Mouse (Mus musculus) cerebellum, adult 2 months (tissue): ENCODE data around the gene Pax7.

Source experiments
- CTCF ChIP-seq: fragments of 200-500 bp; IDR thresholded peaks from 2 replicates; pipeline ENCODE4 v1.5.1; 2011; ENCODE audit warnings: low read depth, mild to moderate bottlenecking, control low read depth, low read length, moderate library complexity, borderline replicate concordance; ENCODE audit not compliant: insufficient read depth
- POLR2A ChIP-seq: fragments of 200-500 bp; IDR thresholded peaks from 2 replicates; pipeline ENCODE4 v1.6.1; 2011; ENCODE audit warnings: low read length, control low read depth, borderline replicate concordance; ENCODE audit not compliant: insufficient read depth

- TF ChIP-seq CTCF = peak; percentile 87
- TF ChIP-seq POLR2A = no peak
Observed at GRCm38 (mm10) chr4:139872595-139872994, 39.3 kb upstream of the Pax7 start.
